Mouse (Mus musculus) heart, embryonic 11.5 days (tissue): ENCODE data around the gene N4bp2l1. TPM values are rescaled to one million over a fixed set of nuclear protein-coding genes. Genes with fewer than 3 reads are reported as not detected.

Experiments used
- ATAC-seq: fragments of 200-750 bp; cut with Nextera tagmentation; replicated peaks from 2 replicates; pipeline ENCODE4 v1.8.0; 2017; ENCODE audit warnings: moderate library complexity; ENCODE audit not compliant: insufficient number of reproducible peaks, low FRiP score, low TSS enrichment
- H3K27ac ChIP-seq: fragments of 300-500 bp; sonication (generic); 2 replicates; pipeline ENCODE4 v1.5.1; 2014; ENCODE audit warnings: mild to moderate bottlenecking, low read depth, low read length
- H3K27me3 ChIP-seq: fragments of 300-500 bp; sonication (generic); 2 replicates; pipeline ENCODE4 v1.6.1; 2014; ENCODE audit warnings: mild to moderate bottlenecking, low read length, mixed read lengths; ENCODE audit not compliant: control insufficient read depth, insufficient read depth
- H3K36me3 ChIP-seq: fragments of 300-500 bp; sonication (generic); 2 replicates; pipeline ENCODE4 v1.6.1; 2014; ENCODE audit warnings: mild to moderate bottlenecking, low read length, moderate library complexity, mixed read lengths; ENCODE audit not compliant: control insufficient read depth, insufficient read depth
- H3K4me1 ChIP-seq: fragments of 300-500 bp; sonication (generic); 2 replicates; pipeline ENCODE4 v1.6.1; 2014; ENCODE audit warnings: low read length; ENCODE audit not compliant: control insufficient read depth, insufficient read depth
- H3K4me2 ChIP-seq: fragments of 300-500 bp; sonication (generic); 2 replicates; pipeline ENCODE4 v1.6.1; 2014; ENCODE audit warnings: mild to moderate bottlenecking, moderate library complexity
- H3K4me3 ChIP-seq: fragments of 300-500 bp; sonication (generic); 2 replicates; pipeline ENCODE4 v1.5.1; 2014; ENCODE audit warnings: low read depth, low read length
- H3K9ac ChIP-seq: fragments of 300-500 bp; sonication (generic); 2 replicates; pipeline ENCODE4 v1.6.1; 2014; ENCODE audit warnings: mild to moderate bottlenecking, low read depth, low read length, moderate library complexity
- H3K9me3 ChIP-seq: fragments of 300-500 bp; sonication (generic); replicated peaks from 2 replicates; pipeline ENCODE4 v1.6.1; 2016; ENCODE audit warnings: low read length; ENCODE audit not compliant: control insufficient read depth
- whole genome bisulfite sequencing: fragments of 180-500 bp; shearing (Covaris S2); extraction: QIAGEN DNeasy Blood & Tissue Kit; methylation state at CpG from one replicate; pipeline ENCODE4 v1.1.7; 2014; ENCODE audit not compliant: insufficient replicate concordance; 5-methylcytosine and 5-hydroxymethylcytosine counted together
- polyA plus RNA-seq: library from polyadenylated mRNA; unstranded; fragments of >200 nt; fragmentation: Nextera tagmentation; extraction: Ambion mirVana; gene quantifications from 2 replicates; pipeline ENCODE4 v1.2.1, GENCODE M21; 2014

N4bp2l1 gene
- polyA plus RNA-seq, 1 experiment from 2014 or later: 3.2 TPM

DNA sequence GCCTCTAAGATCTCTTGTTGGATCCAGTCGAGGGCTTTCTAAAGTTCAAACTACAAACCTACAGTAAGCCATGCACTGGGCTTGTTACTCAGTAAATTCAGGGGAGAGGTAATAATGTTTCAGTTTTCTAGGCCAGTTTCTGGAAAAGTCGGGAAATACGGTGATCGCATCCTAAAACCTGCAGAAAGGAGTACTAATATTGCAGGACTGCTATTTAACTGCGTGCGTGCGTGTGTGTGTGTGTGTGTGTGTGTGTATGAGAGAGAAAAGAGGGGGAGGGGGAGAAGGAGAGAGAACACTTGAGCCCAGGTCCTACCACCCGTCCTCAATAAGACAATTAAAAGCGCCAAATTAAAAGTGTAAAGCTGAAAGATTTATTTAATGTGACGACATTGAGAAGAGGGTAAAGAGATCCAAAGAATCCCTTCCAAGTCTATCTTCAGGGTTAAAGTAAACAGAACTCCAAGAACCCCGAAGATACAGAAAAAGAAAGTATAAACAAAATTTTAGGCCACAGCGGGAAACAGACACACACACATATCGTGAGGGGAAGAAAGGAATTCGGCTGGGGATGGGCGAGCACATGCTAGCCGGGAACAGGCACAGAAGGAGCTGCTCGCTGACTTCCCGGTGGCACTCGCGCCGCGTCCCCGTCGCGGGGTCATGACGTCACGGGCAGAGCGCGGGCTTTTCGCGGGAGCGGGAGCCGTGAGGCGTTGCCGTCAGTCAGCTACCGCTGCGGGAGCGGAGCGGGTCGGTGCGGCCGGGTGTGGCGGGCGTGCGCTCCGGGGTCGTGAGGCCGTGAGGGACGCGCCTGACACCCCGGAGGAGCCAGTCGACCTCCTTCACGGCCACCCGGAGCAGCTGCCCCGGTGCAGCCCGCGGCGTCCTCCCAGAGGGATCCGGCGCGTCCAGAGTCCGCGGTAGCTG, 74.8 kb downstream of the N4bp2l1 start, which contains the start of gene Brca2:
Gene Brca2, plus strand, starts transcription at position 694 of the 930 bp plus-strand sequence.
- peak within 1 kb of the TSS; percentile 74 for H3K27ac ChIP-seq
- no peaks in the 10 kb centered on the region for H3K27me3 ChIP-seq
- peak within 1 kb of the TSS; percentile 91 for H3K9ac ChIP-seq
- no peaks in the 10 kb centered on the region for H3K36me3 ChIP-seq
- H3K4me2 ChIP-seq: peak within 1 kb of the TSS; percentile 80
- H3K4me1 ChIP-seq: peaks cover 6% of the 10 kb centered on the region
- peak; percentile 93 for ATAC-seq
- WGBS: 6% methylated on average over 61 of the region's 63 CpGs
- H3K9me3 ChIP-seq: no peaks in the 10 kb centered on the region
- H3K4me3 ChIP-seq: peak within 1 kb of the TSS; percentile 81

Other genes with a start within 250 kb of the N4bp2l1 start
- gene Zar1l, start 79.0 kb downstream of the N4bp2l1 start, polyA plus RNA-seq: not detected in 2 replicates
- gene Brca2, start 74.6 kb downstream of the N4bp2l1 start, polyA plus RNA-seq: 20.9 and 21.6 TPM in 2 replicates
- 45.2 and 49.9 TPM in 2 replicates for gene N4bp2l2, start 69.0 kb upstream of the N4bp2l1 start, polyA plus RNA-seq
- 27.2 and 28.5 TPM in 2 replicates for gene Pds5b, start 76.6 kb upstream of the N4bp2l1 start, polyA plus RNA-seq